Mouse (Mus musculus) c-Kit-positive CD71-positive TER-119-negative erythroid progenitor cells, embryonic 14.5 days (primary cell): ENCODE measurements around the gene Art2b.
"Not testable (repeated sequence)": the region's sequence is repeated elsewhere in the genome, so short reads cannot be mapped to it uniquely, and the experiment has no call there.

Source experiments
- DNase-seq: peaks from one replicate; pipeline ENCODE4 v3.0.0-alpha.2; 2013; ENCODE audit warnings: low read depth

Gene Art2b

DNA sequence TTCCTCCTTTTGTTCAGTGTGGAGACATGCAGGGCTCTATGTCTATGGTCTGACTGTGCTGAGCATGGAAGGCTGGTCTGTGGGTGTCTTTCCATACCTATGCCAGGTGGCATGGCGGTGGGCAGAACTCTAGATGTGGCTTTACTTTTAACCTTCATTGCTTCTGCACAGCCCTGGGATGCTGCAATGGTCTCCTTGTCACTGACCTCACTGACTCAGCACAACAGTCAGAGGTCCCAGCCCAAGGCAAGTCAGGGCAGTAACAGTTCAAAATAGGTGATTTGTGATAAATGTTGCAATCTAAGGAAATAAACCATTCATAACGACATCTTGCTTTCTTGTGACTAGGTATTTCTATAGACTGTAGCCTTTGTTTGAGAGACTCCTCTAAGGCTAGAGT lies 21.3 kb downstream of the Art2b start:
- no peak for DNase-seq

DNA sequence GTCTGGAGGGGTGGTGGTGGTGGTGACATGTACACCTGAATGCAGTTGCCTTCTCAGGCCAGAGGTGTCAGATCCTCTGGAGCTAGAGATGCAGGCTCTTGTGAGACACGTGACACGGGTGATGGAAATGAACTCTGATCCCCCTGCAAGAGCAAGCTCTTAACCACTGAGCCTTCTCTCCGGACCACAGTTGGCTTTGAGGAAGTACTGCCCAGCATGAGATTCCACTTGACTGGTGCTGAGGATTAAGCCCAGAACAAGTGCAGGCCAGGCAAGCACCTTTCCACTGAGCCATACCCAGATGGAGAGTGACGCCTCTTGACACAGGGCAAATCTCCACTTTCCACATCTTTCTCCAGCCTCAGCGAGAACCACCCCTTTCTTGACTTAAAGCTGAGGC lies 26.0 kb downstream of the Art2b start:
- DNase-seq, result not testable (repeated sequence)

GRCm38 (mm10) chr7:101557391-101557790 lies 28.0 kb downstream of the Art2b start:
- DNase-seq, result no peak

DNA sequence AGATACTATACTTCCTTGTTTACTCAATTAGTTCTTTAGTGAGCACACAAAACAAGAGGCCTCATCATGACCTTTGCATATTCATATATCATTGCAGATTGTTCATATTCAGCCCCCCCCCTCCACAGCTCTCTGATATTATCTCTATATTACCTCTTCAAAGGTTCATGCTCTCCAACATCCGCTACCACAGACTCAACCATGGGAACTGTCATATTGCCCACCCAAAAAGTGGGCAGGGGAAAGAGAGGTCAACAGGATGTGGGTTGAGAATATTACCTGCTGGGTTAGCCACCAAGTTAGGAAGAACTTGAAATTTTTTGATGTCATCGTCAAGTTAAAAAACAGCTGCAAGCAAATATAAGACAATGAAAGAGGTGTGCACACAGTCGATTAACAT lies 29.9 kb downstream of the Art2b start:
- DNase-seq, result not testable (repeated sequence)

DNA sequence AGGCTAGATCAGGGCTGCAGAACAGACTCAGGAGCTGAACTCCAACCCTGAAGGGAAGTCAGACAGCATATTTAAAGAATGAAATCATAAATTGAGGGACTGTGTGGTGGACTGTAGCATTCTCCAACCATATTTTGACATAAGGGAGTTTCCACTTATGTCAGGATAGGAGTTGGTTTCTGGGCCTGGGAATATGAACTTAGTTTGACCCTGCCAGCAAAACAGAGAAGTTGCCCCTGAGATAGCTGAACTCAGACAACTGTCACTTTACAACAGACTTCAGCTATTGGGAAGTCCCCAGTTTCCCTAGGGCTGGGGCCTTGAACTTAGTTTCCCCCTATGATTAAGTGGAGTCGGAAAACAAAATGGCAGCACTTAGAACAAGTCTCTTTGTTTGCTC lies 33.9 kb downstream of the Art2b start:
- DNase-seq, result no peak

DNA sequence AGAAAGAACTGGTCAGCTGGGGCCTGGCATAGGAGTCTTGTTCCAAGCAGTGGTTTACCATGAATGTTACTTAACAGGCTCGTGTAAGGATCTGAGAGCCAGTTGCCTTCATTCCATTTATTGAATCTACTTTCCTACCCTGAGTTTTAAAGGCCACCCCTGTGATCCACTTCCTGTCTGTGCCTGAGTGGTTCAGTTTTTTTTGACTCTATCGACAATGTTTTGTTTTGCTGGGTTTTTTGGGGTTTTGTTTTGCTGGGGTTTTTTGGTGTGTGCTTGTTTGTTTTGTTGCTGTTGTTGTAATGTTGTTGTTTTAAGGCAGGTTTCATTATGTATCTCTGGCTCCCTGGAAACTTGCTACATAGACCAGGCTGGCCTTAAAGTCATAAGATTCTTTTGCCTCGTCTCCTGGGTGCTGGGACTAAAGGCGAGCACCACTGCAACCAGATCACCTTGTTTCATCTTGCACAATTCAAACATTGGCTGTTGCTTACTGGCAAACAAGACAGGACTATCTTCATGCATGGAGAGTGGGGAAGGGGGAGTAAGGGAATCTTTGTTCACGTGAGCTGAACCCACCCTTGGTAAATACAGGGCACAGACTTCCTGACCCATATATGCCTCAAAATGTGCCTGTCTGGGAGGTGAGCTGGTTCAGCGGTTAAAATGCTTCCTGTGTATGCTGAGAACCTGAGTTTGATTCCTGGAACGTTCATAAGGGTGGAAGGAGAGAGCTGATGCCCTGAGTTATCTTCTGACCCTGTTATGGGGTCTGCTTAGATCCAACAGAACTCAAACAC lies 34.5 kb downstream of the Art2b start:
- DNase-seq, result no peak

DNA sequence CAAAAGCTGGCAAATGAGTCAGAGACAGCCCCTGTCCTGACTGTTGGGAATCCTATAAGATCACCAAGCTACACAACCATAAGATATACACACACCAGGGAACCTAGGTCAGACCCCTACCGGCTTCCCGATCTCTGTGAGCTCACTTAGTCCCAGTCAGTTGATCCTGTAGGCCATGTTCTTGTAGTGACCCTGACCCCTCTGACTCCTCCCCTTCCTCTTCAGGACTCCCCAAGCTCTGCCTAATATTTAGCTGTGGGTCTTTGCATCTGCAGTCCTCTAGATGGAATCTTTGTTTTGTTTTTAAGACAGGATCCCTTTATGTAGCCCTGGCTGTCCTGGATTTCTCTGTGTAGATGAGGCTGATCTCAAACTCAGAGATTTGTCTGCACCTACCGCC lies 36.1 kb downstream of the Art2b start:
- DNase-seq, result no peak

GRCm38 (mm10) chr7:101547651-101548050 lies 37.7 kb downstream of the Art2b start:
- no peak for DNase-seq

- no peak for DNase-seq
Measured at GRCm38 (mm10) chr7:101541734-101542133, 43.7 kb downstream of the Art2b start.

DNA sequence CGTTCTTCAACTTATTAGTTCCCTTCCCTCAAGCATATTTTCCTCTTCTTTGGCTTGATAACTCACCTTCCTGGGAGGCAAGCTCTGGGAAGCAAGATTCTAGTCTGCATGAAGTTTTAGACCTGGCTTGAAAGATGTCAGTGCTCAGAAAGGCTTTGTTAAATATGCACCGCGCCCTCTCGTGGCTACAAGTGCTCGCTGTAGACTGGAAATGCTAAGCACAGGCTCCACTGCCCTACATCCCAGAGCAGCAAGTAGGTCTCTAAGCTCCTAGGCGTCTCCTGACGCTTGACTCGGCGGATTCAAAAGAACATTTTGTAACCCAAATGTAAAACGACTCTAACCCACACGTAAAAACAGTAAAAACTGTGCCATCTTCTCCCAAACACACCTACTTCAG lies 44.3 kb downstream of the Art2b start:
- peak; percentile 7 for DNase-seq

- no peak for DNase-seq
Measured at GRCm38 (mm10) chr7:101540684-101541083, 44.7 kb downstream of the Art2b start.

DNA sequence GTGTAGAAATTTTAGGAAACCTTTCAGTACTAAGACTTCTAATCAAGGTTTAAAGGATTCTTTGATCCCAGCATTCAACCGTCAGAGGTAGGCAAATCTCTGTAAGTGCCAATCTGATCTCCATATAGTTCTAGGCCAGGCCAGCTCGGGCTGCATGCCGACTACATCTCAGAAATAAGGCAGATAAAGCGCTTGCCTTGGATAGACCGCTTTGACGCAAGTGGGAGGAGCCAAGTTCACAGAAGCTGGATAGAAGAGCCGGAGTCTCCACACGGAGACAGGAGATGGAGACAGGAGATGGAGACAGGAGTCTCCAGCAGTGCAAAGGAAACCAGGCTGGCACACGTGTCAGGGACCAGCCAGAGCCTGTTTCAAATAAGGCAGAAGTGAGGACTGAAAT lies 45.6 kb downstream of the Art2b start:
- DNase-seq, result no peak

GRCm38 (mm10) chr7:101538141-101538933 lies 47.1 kb downstream of the Art2b start:
- peak; percentile 14 for DNase-seq

DNA sequence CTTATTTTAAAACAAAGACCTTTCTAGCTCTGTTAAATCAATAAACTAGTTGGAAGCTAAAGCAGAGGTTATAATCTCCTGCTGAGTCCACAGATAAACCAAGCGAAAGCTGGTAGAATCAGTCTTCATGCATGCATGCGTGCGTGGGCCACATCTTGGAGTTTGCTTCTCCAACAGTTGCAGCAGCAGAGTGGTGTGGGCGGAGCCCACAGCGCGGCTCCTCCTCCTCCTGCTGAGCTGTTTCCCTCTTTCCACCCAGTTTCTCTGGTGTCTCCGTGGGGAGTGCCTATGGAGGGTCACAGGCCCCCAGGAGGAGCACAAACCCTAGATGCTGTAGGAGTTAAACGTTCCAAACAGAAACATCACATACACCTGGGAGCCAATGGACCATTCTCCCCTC lies 47.9 kb downstream of the Art2b start:
- DNase-seq, result no peak

GRCm38 (mm10) chr7:101535517-101535916 lies 49.9 kb downstream of the Art2b start:
- no peak for DNase-seq

DNA sequence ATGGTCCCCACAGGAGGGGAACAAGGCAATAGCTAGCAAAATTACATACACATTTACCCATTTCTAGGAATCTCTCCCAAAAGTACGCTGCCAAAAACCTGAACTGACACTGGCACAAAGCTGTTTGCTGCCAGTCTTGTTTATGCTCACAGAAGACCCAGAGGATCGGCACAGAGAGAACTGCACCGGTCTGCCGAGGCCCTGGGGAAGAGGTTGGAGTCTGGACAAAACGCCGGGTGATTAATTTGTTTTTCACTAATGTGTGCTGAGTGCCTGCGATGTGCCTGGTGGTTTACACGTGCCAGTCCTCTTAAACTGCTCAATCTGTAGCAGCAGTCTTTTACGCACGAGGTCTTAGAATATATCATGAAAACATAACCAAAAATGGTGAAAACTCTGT lies 50.3 kb downstream of the Art2b start:
- no peak for DNase-seq

DNA sequence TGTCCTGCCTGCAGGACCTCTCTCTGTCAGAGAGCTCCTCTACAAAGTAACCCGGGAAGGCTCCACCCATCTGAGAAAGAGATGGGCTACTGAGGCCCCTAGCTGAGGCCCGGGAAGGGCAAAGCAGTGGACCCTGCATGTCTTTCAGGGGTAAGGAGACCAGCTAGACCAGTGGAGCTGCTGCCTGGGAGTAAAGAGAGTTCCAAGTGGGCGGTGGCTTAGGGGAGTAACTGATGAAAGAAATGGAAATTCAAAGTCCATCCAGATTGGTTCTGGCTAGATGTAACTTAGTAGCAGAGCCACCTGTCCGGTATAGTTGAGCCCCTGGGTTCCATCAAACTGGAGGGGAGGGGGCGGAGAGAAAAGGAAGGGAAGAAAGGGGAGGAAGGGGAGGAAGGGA lies 51.0 kb downstream of the Art2b start:
- no peak for DNase-seq
